Mouse (Mus musculus) heart, adult 2 months (tissue): ENCODE measurements around the gene F830045P16Rik. TPM values are rescaled to one million over a fixed set of nuclear protein-coding genes. Genes with fewer than 3 reads are reported as not detected.

Experiments
- DNase-seq, 2 experiments: peaks; one replicate each; pipeline ENCODE4 v3.0.0; 2021
- H3K27ac ChIP-seq: fragments of 200-600 bp; 2 replicates; pipeline ENCODE4 v1.8.1; 2022
- H3K27me3 ChIP-seq: fragments of 200-500 bp; 2 replicates; pipeline ENCODE4 v1.6.1; 2012; ENCODE audit warnings: mild to moderate bottlenecking, low read length, inconsistent platforms, mixed read lengths; ENCODE audit not compliant: control insufficient read depth, insufficient read depth
- H3K36me3 ChIP-seq: fragments of 200-500 bp; 2 replicates; pipeline ENCODE4 v1.6.1; 2012; ENCODE audit warnings: low read length, inconsistent platforms; ENCODE audit not compliant: control insufficient read depth, insufficient read depth
- H3K4me1 ChIP-seq: fragments of 200-500 bp; 2 replicates; pipeline ENCODE4 v1.6.1; 2011; ENCODE audit warnings: low read length; ENCODE audit not compliant: control insufficient read depth, insufficient read depth
- H3K4me3 ChIP-seq: fragments of 200-600 bp; 2 replicates; pipeline ENCODE4 v1.8.1; 2022
- H3K79me2 ChIP-seq: fragments of 200-500 bp; replicated peaks from 2 replicates; pipeline ENCODE4 v1.6.1; 2012; ENCODE audit warnings: mild to moderate bottlenecking, inconsistent platforms, low read length, moderate library complexity, mixed read lengths; ENCODE audit not compliant: control insufficient read depth, insufficient read depth
- H3K9ac ChIP-seq: fragments of 200-500 bp; 2 replicates; pipeline ENCODE4 v1.6.1; 2012; ENCODE audit warnings: low read depth, mild to moderate bottlenecking, control low read depth, inconsistent platforms, low read length, mixed read lengths
- CTCF ChIP-seq: fragments of 200-600 bp; IDR thresholded peaks from 2 replicates; pipeline ENCODE4 v1.8.1; 2022; ENCODE audit warnings: antibody characterized with exemption, mild to moderate bottlenecking, moderate library complexity
- EP300 ChIP-seq: fragments of 200-500 bp; IDR thresholded peaks from 2 replicates; pipeline ENCODE4 v1.6.1; 2011; ENCODE audit warnings: low read depth, low read length, control low read depth; ENCODE audit not compliant: insufficient read depth
- POLR2A ChIP-seq: fragments of 200-500 bp; IDR thresholded peaks from 2 replicates; pipeline ENCODE4 v1.6.1; 2011; ENCODE audit warnings: mild to moderate bottlenecking, low read depth, low read length, control low read depth; ENCODE audit not compliant: insufficient read depth
- WGBS: fragments of 180-500 bp; shearing (Covaris S2); methylation state at CpG from one replicate; pipeline ENCODE4 v1.1.7; 2018; 5-methylcytosine and 5-hydroxymethylcytosine counted together
- intact Hi-C: fragments of 180-260 bp; cut with DNase I; formaldehyde crosslinking; loops from one replicate; pipeline ENCODE4 v1.15.1; 2025
- polyA plus RNA-seq: library from polyadenylated mRNA; depleted of rRNA; stranded (reverse); fragments of >200 nt; gene quantifications from 2 replicates; pipeline ENCODE4 v1.2.3, GENCODE M21; 2012
- total RNA-seq, 2 experiments: library from RNA; stranded (reverse); gene quantifications; 2 replicates each; pipeline ENCODE4 v1.2.3; 2021

The F830045P16Rik gene
- total and polyA plus RNA-seq, 3 experiments = 0.23 TPM; not detected in 2

DNA sequence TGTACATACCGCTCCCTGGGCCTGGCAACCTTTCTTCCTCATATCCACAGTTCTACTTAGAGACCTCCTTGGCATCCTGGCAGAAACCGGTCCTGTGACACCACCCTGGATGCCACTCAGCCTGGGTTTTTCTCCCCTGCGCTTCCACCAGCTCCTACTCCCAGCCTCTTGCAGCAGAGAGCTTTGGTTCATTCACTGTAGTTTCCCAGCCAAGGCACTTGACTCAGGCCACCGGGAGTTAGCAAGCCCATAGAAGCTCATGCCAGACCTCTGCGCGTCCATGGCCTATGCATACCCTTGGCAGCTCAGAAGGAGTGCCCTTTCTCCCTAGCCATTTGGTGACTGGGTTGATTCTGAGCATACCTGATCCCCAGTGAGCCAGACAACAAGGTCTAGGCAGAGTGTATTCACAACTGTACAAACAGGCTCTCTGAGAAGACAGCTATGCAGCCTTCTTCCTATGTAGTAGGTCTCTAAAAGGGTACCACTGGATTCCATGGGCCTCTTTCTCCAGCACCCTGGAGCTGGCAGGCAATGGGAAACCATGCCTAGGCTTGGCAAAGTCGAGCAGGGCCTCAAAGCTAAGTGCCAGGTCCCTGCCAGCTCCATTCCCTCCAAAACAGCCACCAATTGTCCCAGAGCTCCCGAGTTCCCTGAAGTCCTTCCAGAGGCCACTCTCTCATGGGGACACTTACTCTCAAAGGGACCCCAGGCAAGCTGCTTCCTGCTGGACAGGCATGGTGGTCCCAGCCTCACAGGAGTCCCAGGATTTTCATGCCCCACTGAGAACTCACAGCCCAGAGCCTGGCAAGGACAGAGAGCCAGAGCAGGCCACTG is 40.4 kb upstream of the F830045P16Rik start:
- 72% methylated on average over 8 of the region's 8 CpGs for WGBS
- Histone ChIP-seq H3K27ac (no peak overlapping the region), H3K27me3 (peaks cover 1% of the 10 kb centered on the region; the same call in 1 of the 2 replicates), H3K79me2 (no peaks in the 10 kb centered on the region), H3K9ac (no peak overlapping the region), H3K4me3 (no peak overlapping the region), H3K36me3 (no peaks in the 10 kb centered on the region), H3K4me1 (no peaks in the 10 kb centered on the region)
- intact Hi-C loops = no loop called here
- peak in 1 of 2 experiments; percentile 49 for DNase-seq
- TF ChIP-seq EP300 = no peak

DNA sequence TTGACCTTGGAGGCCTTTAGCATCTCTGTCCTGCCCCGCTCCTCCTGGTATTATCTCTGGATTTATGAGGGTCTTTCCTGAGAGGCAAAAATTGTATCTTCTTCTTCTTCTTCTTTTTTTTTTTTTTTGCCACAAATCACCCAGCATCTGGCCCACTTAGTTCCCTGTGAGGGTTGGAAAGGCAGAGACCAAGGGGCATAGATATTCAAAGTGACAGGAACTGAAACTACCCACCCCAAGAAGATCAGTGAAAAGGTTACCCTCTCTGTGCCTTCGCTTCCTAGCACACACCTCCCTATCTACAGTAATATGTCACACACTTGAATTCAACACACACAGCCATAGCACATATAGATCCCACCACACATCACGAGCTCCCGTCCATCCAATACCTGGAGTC is 38.7 kb upstream of the F830045P16Rik start:
- intact Hi-C loops = no loop called here
- Histone ChIP-seq H3K36me3 (no peaks in the 10 kb centered on the region), H3K9ac (no peak overlapping the region), H3K4me1 (no peaks in the 10 kb centered on the region), H3K4me3 (no peak overlapping the region), H3K27ac (no peak overlapping the region), H3K79me2 (no peaks in the 10 kb centered on the region), H3K27me3 (peaks cover 1% of the 10 kb centered on the region; the same call in 1 of the 2 replicates)
- no peak for DNase-seq
- 95% methylated on average over 4 of the region's 4 CpGs for WGBS
- TF ChIP-seq CTCF = no peak
- no peak for TF ChIP-seq POLR2A
- no peak for TF ChIP-seq EP300

DNA sequence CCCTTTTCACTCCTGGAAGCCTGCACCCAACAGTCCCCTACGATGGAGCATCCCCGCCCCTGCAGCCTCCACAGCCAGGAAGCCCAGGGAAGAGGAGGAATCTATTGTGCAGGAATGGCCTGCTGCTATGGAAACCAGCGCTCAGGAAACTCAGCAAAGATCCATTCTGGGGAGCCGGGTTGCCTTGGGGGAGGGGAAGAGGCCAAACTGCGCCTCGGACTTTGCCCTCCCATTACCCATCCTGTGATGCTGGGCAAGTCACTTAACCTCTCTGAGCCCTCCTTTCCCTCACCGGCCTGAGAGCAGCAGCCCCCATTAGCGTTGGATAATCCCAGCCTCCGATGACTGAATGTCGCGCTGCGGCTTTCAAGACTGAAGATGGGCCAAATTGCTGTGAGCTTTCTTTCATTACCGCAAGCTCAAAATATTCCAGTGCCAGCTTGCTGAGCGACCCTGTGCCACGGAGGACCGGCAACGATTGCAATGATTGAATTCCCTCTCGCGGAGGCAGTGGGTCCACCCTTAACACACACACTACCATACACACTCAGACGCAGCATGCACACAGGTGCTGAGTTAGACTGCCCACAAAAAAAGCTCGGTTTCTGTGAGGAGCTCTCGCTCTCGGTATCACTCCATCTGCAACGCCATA is 38.1 kb upstream of the F830045P16Rik start:
- no peak for DNase-seq
- H3K4me3 ChIP-seq = no peak overlapping the region
- H3K4me1 ChIP-seq = no peaks in the 10 kb centered on the region
- H3K9ac ChIP-seq = no peak overlapping the region
- WGBS = 32% methylated on average over 24 of the region's 24 CpGs
- no peaks in the 10 kb centered on the region for H3K79me2 ChIP-seq
- H3K36me3 ChIP-seq = no peaks in the 10 kb centered on the region
- intact Hi-C loops = no loop called here
- H3K27me3 ChIP-seq = peaks cover 1% of the 10 kb centered on the region; the same call in 1 of the 2 replicates
- TF ChIP-seq CTCF (no peak), POLR2A (no peak), EP300 (no peak)
- H3K27ac ChIP-seq = no peak overlapping the region

DNA sequence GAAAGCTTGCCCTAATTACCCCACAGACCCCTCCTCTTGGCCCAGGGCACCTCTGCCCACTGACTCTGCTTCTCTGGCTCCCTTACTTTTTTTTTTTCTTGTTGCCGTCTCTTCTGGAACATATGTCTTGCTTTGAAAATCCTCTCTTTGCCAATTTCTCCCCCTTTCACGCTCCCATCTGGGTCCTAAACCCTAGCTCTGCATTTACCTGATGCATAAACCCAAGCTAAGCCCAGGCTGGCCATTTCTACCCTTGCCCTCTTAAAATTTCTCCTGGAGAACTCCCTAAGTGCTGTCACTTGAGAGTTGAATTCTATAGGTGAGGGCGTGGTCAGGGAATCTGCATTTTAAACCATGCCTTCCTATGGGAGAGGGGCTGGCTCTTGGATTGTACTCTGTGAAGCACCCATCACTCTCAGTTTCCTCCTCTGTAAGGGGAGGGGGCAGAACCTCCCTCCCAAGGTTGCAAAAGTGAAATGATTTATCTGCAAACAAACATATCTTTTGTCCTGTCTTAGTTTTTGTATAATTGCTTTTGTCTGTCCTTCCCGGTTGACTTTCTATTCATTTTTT is 37.4 kb upstream of the F830045P16Rik start:
- no peak for TF ChIP-seq CTCF
- TF ChIP-seq POLR2A = no peak
- TF ChIP-seq EP300 = no peak
- WGBS = 48% methylated on average over 4 of the region's 4 CpGs
- no peak overlapping the region for H3K27ac ChIP-seq
- intact Hi-C loops = no loop called here
- H3K9ac ChIP-seq = no peak overlapping the region
- no peaks in the 10 kb centered on the region for H3K79me2 ChIP-seq
- H3K4me3 ChIP-seq = no peak overlapping the region
- no peak for DNase-seq
- peaks cover 1% of the 10 kb centered on the region; the same call in 1 of the 2 replicates for H3K27me3 ChIP-seq
- no peaks in the 10 kb centered on the region for H3K4me1 ChIP-seq
- H3K36me3 ChIP-seq = no peaks in the 10 kb centered on the region

DNA sequence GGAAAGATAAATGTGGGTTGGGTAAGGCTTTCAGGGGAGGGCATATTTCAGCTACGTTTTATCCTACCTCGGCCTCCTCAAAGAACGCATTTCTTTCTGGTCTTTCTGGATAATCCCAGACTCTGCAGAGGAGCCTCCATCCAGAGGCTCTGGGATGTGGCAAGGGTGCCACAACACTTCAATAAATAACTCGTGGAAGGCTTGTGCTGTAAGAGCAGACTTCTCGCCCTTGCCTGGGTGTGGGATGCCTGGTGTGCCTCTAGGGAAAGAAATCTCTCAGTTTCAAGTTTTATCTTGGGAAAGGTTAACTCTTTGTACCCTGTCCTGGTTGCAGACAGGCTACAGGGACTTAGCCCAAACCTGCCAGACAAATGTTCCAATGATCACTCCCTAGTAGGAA is 33.2 kb upstream of the F830045P16Rik start:
- Histone ChIP-seq H3K9ac (no peak overlapping the region), H3K79me2 (no peaks in the 10 kb centered on the region), H3K27me3 (peaks cover 1% of the 10 kb centered on the region; the same call in 1 of the 2 replicates), H3K36me3 (no peaks in the 10 kb centered on the region), H3K4me3 (no peak overlapping the region), H3K27ac (no peak overlapping the region), H3K4me1 (no peaks in the 10 kb centered on the region)
- WGBS = 65% methylated on average over 5 of the region's 5 CpGs
- no peak for TF ChIP-seq POLR2A
- TF ChIP-seq EP300 = no peak
- no peak for TF ChIP-seq CTCF
- no peak for DNase-seq
- intact Hi-C loops = no loop called here

DNA sequence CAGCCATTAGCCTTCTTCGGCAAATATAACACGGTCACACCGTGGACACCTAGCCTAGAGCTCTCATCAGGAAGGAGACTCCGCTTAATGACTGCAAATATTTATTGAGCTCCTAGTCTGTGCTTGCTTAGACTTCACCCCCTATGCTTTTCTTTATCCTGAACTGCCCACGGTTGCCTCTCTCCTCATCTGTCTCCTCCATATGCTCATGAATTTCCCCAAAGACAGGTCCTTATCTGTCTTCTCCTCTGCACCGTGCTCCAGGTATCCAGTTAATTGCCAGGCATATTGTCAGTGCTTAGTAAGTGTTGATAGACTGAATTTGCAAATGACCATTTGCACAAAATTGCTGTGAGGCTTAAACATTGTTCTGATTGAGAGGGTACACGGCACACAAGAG is 32.7 kb upstream of the F830045P16Rik start:
- TF ChIP-seq EP300 (no peak), POLR2A (no peak), CTCF (no peak)
- Histone ChIP-seq H3K79me2 (no peaks in the 10 kb centered on the region), H3K9ac (no peak overlapping the region), H3K36me3 (no peaks in the 10 kb centered on the region), H3K27ac (no peak overlapping the region), H3K4me1 (no peaks in the 10 kb centered on the region), H3K4me3 (no peak overlapping the region), H3K27me3 (no peaks in the 10 kb centered on the region; the same call in 1 of the 2 replicates)
- intact Hi-C loops = no loop called here
- DNase-seq = no peak
- 76% methylated on average over 7 of the region's 7 CpGs for WGBS
